Mouse (Mus musculus): Measurements from ENCODE around the gene Dcpp3. TPM values are rescaled to one million over a fixed set of nuclear protein-coding genes. Genes with fewer than 3 reads are reported as not detected.

The Dcpp3 gene
- total and polyA plus RNA-seq, 3 experiments = not detected

DNA sequence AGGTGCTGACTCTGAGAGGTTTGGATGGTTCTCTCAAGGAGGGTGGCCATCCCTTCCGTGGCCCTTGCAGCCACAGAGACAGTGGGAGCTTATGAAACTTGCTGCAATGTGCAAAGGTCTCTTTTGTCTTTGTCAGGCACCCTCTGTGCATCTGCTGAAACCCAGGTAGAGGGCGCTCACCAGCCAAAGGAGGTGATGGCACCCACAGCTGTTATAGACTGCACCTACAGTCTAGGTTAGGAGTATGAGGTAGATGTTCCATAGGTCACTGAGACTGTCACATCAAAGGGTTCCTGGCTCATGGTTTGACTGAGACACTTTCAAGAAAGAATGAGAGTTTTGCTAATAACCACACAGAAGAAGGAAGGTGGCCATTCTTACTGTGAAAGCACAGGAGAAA is 51.5 kb downstream of the Dcpp3 start:
- Histone ChIP-seq H3K9me3 (replicated peaks) (no peaks in the 10 kb centered on the region), H3K27me3 (ENCODE audit: insufficient read depth, low read length) (peaks cover 31% of the 10 kb centered on the region), H3K36me3 (replicated peaks) (no peaks in the 10 kb centered on the region), H3K4me1 (ENCODE audit: insufficient read depth, low read depth, low read length) (no peaks in the 10 kb centered on the region), H3K4me3 (ENCODE audit: low read depth, low read length) (no peak overlapping the region)
- no peak for ATAC-seq (ENCODE audit: extremely low read depth, insufficient number of reproducible peaks, low FRiP score, poor library complexity, severe bottlenecking)
- TF ChIP-seq GATA2 (IDR thresholded peaks at IDR 0.05; ENCODE audit: borderline replicate concordance, low read depth, low read length) = no peak
- TF ChIP-seq POLR2AphosphoS5 (IDR thresholded peaks at IDR 0.05; ENCODE audit: insufficient replicate concordance, low read depth, low read length) = no peak
- no peak for TF ChIP-seq TAL1 (conservative IDR thresholded peaks at IDR 0.05; ENCODE audit: low read depth, low read length)
- no peak for TF ChIP-seq CTCF (IDR thresholded peaks at IDR 0.05; ENCODE audit: low read depth, low read length)
- TF ChIP-seq GATA1 (IDR thresholded peaks at IDR 0.05; ENCODE audit: borderline replicate concordance, low read length) = no peak
- DNase-seq (ENCODE audit: low spot score) = no peak

Other genes starting within 250 kb of the Dcpp3 start
Only the 20 nearest of the 27 such genes appear.
- gene 1520401A03Rik, start 194.7 kb upstream of the Dcpp3 start, total RNA-seq (2014; fragmentation: Nextera tagmentation) = not detected in 2 replicates
- 0.05 TPM in 1 of 2 replicates, not detected in the other for gene 1520401A03Rik, start 194.7 kb upstream of the Dcpp3 start, total RNA-seq (2017)
- gene 1520401A03Rik, start 194.7 kb upstream of the Dcpp3 start, polyA plus RNA-seq (2012) = 0.02 TPM in 1 of 2 replicates, not detected in the other
- gene Pkmyt1, start 191.1 kb upstream of the Dcpp3 start, total RNA-seq (2014; fragmentation: Nextera tagmentation) = 33.5 and 41.1 TPM in 2 replicates
- 10.8 and 12.9 TPM in 2 replicates for gene Pkmyt1, start 191.1 kb upstream of the Dcpp3 start, total RNA-seq (2017)
- 125 and 147 TPM in 2 replicates for gene Pkmyt1, start 191.1 kb upstream of the Dcpp3 start, polyA plus RNA-seq (2012)
- 0.39 and 1.9 TPM in 2 replicates for gene Paqr4, start 176.6 kb upstream of the Dcpp3 start, total RNA-seq (2014; fragmentation: Nextera tagmentation)
- 2.6 and 3.2 TPM in 2 replicates for gene Paqr4, start 176.6 kb upstream of the Dcpp3 start, total RNA-seq (2017)
- 2.3 and 3.5 TPM in 2 replicates for gene Paqr4, start 176.6 kb upstream of the Dcpp3 start, polyA plus RNA-seq (2012)
- gene Kremen2, start 171.6 kb upstream of the Dcpp3 start, total RNA-seq (2014; fragmentation: Nextera tagmentation) = not detected in 2 replicates
- 0.05 and 0.29 TPM in 2 replicates for gene Kremen2, start 171.6 kb upstream of the Dcpp3 start, total RNA-seq (2017)
- 1.2 and 1.4 TPM in 2 replicates for gene Kremen2, start 171.6 kb upstream of the Dcpp3 start, polyA plus RNA-seq (2012)
- 11.9 and 14.1 TPM in 2 replicates for gene Flywch1, start 145.9 kb upstream of the Dcpp3 start, total RNA-seq (2014; fragmentation: Nextera tagmentation)
- gene Flywch1, start 145.9 kb upstream of the Dcpp3 start, total RNA-seq (2017) = 18.2 and 22.3 TPM in 2 replicates
- gene Flywch1, start 145.9 kb upstream of the Dcpp3 start, polyA plus RNA-seq (2012) = 42.7 and 44.6 TPM in 2 replicates
- not detected in 2 replicates for gene Flywch2, start 131.4 kb upstream of the Dcpp3 start, total RNA-seq (2014; fragmentation: Nextera tagmentation)
- 0.12 TPM in 1 of 2 replicates, not detected in the other for gene Flywch2, start 131.4 kb upstream of the Dcpp3 start, total RNA-seq (2017)
- not detected in 2 replicates for gene Flywch2, start 131.4 kb upstream of the Dcpp3 start, polyA plus RNA-seq (2012)
- gene Srrm2, start 126.9 kb upstream of the Dcpp3 start, total RNA-seq (2014; fragmentation: Nextera tagmentation) = 1,039 and 1,150 TPM in 2 replicates
- 66.6 and 86.7 TPM in 2 replicates for gene Srrm2, start 126.9 kb upstream of the Dcpp3 start, total RNA-seq (2017)
- gene Srrm2, start 126.9 kb upstream of the Dcpp3 start, polyA plus RNA-seq (2012) = 141 and 329 TPM in 2 replicates
- gene Elob, start 88.3 kb upstream of the Dcpp3 start, total RNA-seq (2014; fragmentation: Nextera tagmentation) = 452 and 468 TPM in 2 replicates
- gene Elob, start 88.3 kb upstream of the Dcpp3 start, total RNA-seq (2017) = 171 and 225 TPM in 2 replicates
- gene Elob, start 88.3 kb upstream of the Dcpp3 start, polyA plus RNA-seq (2012) = 658 and 984 TPM in 2 replicates
- gene Prss33, start 81.4 kb upstream of the Dcpp3 start, total RNA-seq (2014; fragmentation: Nextera tagmentation) = not detected in 2 replicates
- 0.11 TPM in 1 of 2 replicates, not detected in the other for gene Prss33, start 81.4 kb upstream of the Dcpp3 start, total RNA-seq (2017)
- not detected in 2 replicates for gene Prss33, start 81.4 kb upstream of the Dcpp3 start, polyA plus RNA-seq (2012)
- gene Prss32, start 73.6 kb upstream of the Dcpp3 start, total RNA-seq (2014; fragmentation: Nextera tagmentation) = not detected in 2 replicates
- gene Prss32, start 73.6 kb upstream of the Dcpp3 start, total RNA-seq (2017) = 0.05 TPM in 1 of 2 replicates, not detected in the other
- gene Prss32, start 73.6 kb upstream of the Dcpp3 start, polyA plus RNA-seq (2012) = not detected in 2 replicates
- not detected in 2 replicates for gene Prss41, start 73.3 kb upstream of the Dcpp3 start, total RNA-seq (2014; fragmentation: Nextera tagmentation)
- not detected in 2 replicates for gene Prss41, start 73.3 kb upstream of the Dcpp3 start, total RNA-seq (2017)
- not detected in 2 replicates for gene Prss41, start 73.3 kb upstream of the Dcpp3 start, polyA plus RNA-seq (2012)
- not detected in 2 replicates for gene Prss21, start 49.4 kb upstream of the Dcpp3 start, total RNA-seq (2014; fragmentation: Nextera tagmentation)
- gene Prss21, start 49.4 kb upstream of the Dcpp3 start, total RNA-seq (2017) = not detected in 2 replicates
- gene Prss21, start 49.4 kb upstream of the Dcpp3 start, polyA plus RNA-seq (2012) = not detected in 2 replicates
- not detected in 2 replicates for gene Dcpp1, start 36.6 kb upstream of the Dcpp3 start, total RNA-seq (2014; fragmentation: Nextera tagmentation)
- not detected in 2 replicates for gene Dcpp1, start 36.6 kb upstream of the Dcpp3 start, total RNA-seq (2017)
- not detected in 2 replicates for gene Dcpp1, start 36.6 kb upstream of the Dcpp3 start, polyA plus RNA-seq (2012)
- not detected in 2 replicates for gene Dcpp2, start 36.6 kb upstream of the Dcpp3 start, total RNA-seq (2014; fragmentation: Nextera tagmentation)
- gene Dcpp2, start 36.6 kb upstream of the Dcpp3 start, total RNA-seq (2017) = 0.22 TPM in 1 of 2 replicates, not detected in the other
- not detected in 2 replicates for gene Dcpp2, start 36.6 kb upstream of the Dcpp3 start, polyA plus RNA-seq (2012)
- gene Sbp, start 24.2 kb downstream of the Dcpp3 start, total RNA-seq (2014; fragmentation: Nextera tagmentation) = not detected in 2 replicates
- not detected in 2 replicates for gene Sbp, start 24.2 kb downstream of the Dcpp3 start, total RNA-seq (2017)
- not detected in 2 replicates for gene Sbp, start 24.2 kb downstream of the Dcpp3 start, polyA plus RNA-seq (2012)
- not detected in 2 replicates for gene Sbpl, start 37.8 kb downstream of the Dcpp3 start, total RNA-seq (2014; fragmentation: Nextera tagmentation)
- gene Sbpl, start 37.8 kb downstream of the Dcpp3 start, total RNA-seq (2017) = not detected in 2 replicates
- not detected in 2 replicates for gene Sbpl, start 37.8 kb downstream of the Dcpp3 start, polyA plus RNA-seq (2012)
- not detected in 2 replicates for gene Prss30, start 63.1 kb downstream of the Dcpp3 start, total RNA-seq (2014; fragmentation: Nextera tagmentation)
- gene Prss30, start 63.1 kb downstream of the Dcpp3 start, total RNA-seq (2017) = not detected in 2 replicates
- not detected in 2 replicates for gene Prss30, start 63.1 kb downstream of the Dcpp3 start, polyA plus RNA-seq (2012)
- not detected in 2 replicates for gene Prss22, start 80.6 kb downstream of the Dcpp3 start, total RNA-seq (2014; fragmentation: Nextera tagmentation)
- not detected in 2 replicates for gene Prss22, start 80.6 kb downstream of the Dcpp3 start, total RNA-seq (2017)
- gene Prss22, start 80.6 kb downstream of the Dcpp3 start, polyA plus RNA-seq (2012) = not detected in 2 replicates
- gene Prss27, start 120.7 kb downstream of the Dcpp3 start, total RNA-seq (2014; fragmentation: Nextera tagmentation) = not detected in 2 replicates
- not detected in 2 replicates for gene Prss27, start 120.7 kb downstream of the Dcpp3 start, total RNA-seq (2017)
- gene Prss27, start 120.7 kb downstream of the Dcpp3 start, polyA plus RNA-seq (2012) = not detected in 2 replicates
- 16.9 and 17.1 TPM in 2 replicates for gene Kctd5, start 156.0 kb downstream of the Dcpp3 start, total RNA-seq (2014; fragmentation: Nextera tagmentation)
- 15.9 and 16.7 TPM in 2 replicates for gene Kctd5, start 156.0 kb downstream of the Dcpp3 start, total RNA-seq (2017)
- gene Kctd5, start 156.0 kb downstream of the Dcpp3 start, polyA plus RNA-seq (2012) = 17.3 and 23.4 TPM in 2 replicates

Measured in G1E (cell line).